Mouse (Mus musculus) kidney, embryonic 16.5 days (tissue): ENCODE results near the gene Snrpc. TPM values are rescaled to one million over a fixed set of nuclear protein-coding genes. Genes with fewer than 3 reads are reported as not detected.

Experiments
- ATAC-seq: fragments of 200-750 bp; cut with Nextera tagmentation; 2 replicates; pipeline ENCODE4 v1.8.0; 2017; ENCODE audit warnings: moderate TSS enrichment; ENCODE audit not compliant: low FRiP score, low TSS enrichment
- H3K27ac ChIP-seq: fragments of 300-500 bp; sonication (generic); 2 replicates; pipeline ENCODE4 v1.5.1; 2014; ENCODE audit warnings: low read length
- H3K27me3 ChIP-seq: fragments of 300-500 bp; sonication (generic); 2 replicates; pipeline ENCODE4 v1.6.1; 2014; ENCODE audit warnings: low read length, control low read depth, mixed read lengths; ENCODE audit not compliant: insufficient read depth
- H3K36me3 ChIP-seq: fragments of 300-500 bp; sonication (generic); 2 replicates; pipeline ENCODE4 v1.6.1; 2014; ENCODE audit warnings: low read length, control low read depth, mixed read lengths; ENCODE audit not compliant: insufficient read depth
- H3K4me1 ChIP-seq: fragments of 300-500 bp; sonication (generic); 2 replicates; pipeline ENCODE4 v1.6.1; 2014; ENCODE audit warnings: low read length, control low read depth, mixed read lengths; ENCODE audit not compliant: insufficient read depth
- H3K4me2 ChIP-seq: fragments of 300-500 bp; sonication (generic); replicated peaks from 2 replicates; pipeline ENCODE4 v1.6.1; 2014; ENCODE audit warnings: low read depth, low read length
- H3K4me3 ChIP-seq: fragments of 300-500 bp; sonication (generic); 2 replicates; pipeline ENCODE4 v1.5.1; 2014; ENCODE audit warnings: mild to moderate bottlenecking, low read length
- H3K9ac ChIP-seq: fragments of 300-500 bp; sonication (generic); replicated peaks from 2 replicates; pipeline ENCODE4 v1.6.1; 2014; ENCODE audit warnings: low read length
- H3K9me3 ChIP-seq: fragments of 300-500 bp; sonication (generic); 2 replicates; pipeline ENCODE4 v1.6.1; 2016; ENCODE audit warnings: low read length, control low read depth
- WGBS: fragments of 180-500 bp; shearing (Covaris S2); extraction: QIAGEN DNeasy Blood & Tissue Kit; methylation state at CpG from one replicate; pipeline ENCODE4 v1.1.7; 2014; 5-methylcytosine and 5-hydroxymethylcytosine counted together
- polyA plus RNA-seq: library from polyadenylated mRNA; unstranded; fragments of >200 nt; fragmentation: Nextera tagmentation; extraction: Ambion mirVana; gene quantifications from 2 replicates; pipeline ENCODE4 v1.2.1, GENCODE M21; 2015

Snrpc gene
- polyA plus RNA-seq, 1 experiment from 2014 or later = 286 TPM

DNA sequence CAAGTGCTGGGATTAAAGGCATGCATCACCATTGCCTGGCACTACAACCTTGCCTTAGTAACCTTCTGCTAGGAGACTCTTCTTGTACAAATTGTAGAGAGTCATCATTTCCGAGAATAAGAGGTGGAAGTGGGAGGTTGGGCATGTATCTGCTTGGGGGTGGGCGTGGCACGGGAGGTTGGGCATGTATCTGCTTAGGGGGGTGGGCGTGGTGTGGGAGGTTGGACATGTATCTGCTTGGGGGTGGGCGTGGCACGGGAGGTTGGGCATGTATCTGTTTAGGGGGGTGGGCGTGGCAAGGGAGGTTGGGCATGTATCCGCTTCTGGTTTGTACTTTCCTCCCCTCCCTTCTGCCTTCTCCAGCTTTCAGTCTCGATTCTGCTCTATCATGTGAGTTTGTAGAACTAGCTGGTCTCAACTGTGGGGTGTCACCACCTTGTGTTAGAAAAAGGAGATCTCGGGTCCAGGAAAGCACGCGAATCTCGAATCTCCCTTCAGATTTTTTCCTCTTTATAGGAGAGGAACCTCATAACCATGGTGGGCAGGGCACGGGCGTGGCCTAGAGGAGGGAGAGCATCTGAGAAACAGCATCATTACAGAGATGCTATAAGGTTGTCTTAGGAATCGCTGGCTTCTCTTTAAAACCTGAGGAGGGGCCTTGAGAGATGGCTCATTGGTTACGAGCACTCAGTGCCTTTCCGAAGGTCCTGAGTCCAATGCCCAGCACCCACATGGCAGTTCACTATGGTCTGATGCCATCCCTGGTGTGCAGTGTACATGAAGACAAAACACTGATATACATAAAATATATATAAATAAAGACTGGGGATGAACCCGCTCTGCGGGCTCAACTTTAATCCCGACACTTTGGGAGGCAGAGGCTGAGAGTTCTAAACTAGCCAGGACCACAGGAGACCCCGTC, 11.7 kb upstream of the Snrpc start:
- Histone ChIP-seq H3K4me3 (peak overlapping the region; percentile 53), H3K4me2 (peak overlapping the region; percentile 75), H3K27ac (peak overlapping the region; percentile 87), H3K36me3 (no peaks in the 10 kb centered on the region), H3K27me3 (no peaks in the 10 kb centered on the region), H3K4me1 (peaks cover 15% of the 10 kb centered on the region), H3K9me3 (no peaks in the 10 kb centered on the region), H3K9ac (peak overlapping the region; percentile 62)
- 1% methylated on average over 22 of the region's 22 CpGs for WGBS
- ATAC-seq = peak; percentile 73

DNA sequence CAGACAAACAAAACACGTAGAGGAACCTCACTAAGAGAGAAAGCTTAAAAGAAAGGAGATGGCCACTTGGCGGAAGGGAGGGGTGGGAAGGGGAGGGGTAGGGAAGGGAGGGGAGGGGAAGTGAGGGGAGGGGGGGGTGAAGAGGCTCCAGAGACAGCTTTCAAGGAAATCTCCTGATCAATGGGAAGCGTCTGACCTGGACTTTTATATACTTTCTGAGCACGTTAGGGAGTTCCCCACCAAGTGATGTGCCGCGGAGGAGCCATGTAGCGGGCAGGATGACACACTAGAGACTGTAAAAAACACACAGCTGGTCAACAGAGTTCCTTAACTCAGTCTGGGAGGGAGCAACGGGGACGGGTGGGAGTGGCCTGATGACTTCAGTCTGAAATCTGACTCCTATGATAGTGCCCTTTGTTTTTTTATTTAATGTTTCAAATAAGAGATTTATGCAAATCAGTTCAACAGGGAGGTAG, 11.0 kb upstream of the Snrpc start:
- ATAC-seq = peak; percentile 73
- Histone ChIP-seq H3K36me3 (no peaks in the 10 kb centered on the region), H3K4me1 (0 out of 2 replicates have a peak, but pooled peaks cover 13% of the 10 kb centered on the region), H3K4me2 (peak overlapping the region; percentile 75), H3K9me3 (no peaks in the 10 kb centered on the region), H3K4me3 (peak overlapping the region; percentile 53), H3K27ac (peak overlapping the region; percentile 87), H3K9ac (peak overlapping the region; percentile 62), H3K27me3 (no peaks in the 10 kb centered on the region)
- WGBS = under 1% methylated on average over 8 of the region's 9 CpGs

DNA sequence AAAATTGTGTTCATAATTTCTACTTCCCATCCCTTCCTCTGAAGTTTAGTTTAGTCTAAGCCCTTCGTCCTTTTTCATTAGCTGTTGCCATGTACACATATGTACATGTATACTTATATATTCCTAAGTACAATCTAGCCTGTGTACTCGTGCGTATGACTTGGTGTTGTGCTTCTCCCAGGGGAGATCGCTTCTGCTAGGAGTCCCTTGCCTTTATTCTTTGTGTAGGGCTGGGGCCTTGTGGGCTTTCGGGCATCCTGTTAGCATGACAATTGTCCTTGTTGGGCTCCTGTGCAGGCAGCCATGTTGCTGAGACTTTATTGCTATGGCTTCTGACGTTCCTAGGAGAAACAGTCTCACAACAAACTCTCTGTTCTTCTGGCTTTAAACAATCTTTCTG, 10.4 kb upstream of the Snrpc start:
- Histone ChIP-seq H3K36me3 (no peaks in the 10 kb centered on the region), H3K9me3 (no peaks in the 10 kb centered on the region), H3K4me2 (0 out of 2 replicates have a peak overlapping the region, but pooled peaks have one; percentile 18), H3K27me3 (no peaks in the 10 kb centered on the region), H3K9ac (no peak overlapping the region), H3K4me3 (no peak overlapping the region), H3K4me1 (0 out of 2 replicates have a peak, but pooled peaks cover 13% of the 10 kb centered on the region), H3K27ac (no peak overlapping the region)
- no peak for ATAC-seq
- WGBS = 35% methylated on average over 6 of the region's 6 CpGs

DNA sequence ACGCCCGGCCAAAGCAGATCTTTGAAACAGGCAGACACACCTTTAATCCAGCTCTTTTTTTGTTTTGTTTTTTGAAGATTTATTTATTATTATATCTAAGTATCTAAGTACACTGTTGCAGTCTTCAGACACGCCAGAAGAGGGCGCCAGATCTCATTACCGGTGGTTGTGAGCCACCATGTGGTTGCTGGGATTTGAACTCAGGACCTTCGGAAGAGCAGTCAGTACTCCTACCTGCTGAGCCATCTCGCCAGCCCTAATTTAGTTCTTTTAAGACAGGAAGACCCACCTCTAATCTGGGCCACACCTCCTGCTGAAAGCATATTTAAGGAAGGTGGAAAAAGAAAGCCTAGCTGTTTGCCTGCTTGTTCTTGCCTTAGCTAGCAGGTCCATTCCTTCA, 7.5 kb upstream of the Snrpc start:
- Histone ChIP-seq H3K4me3 (no peak overlapping the region), H3K27ac (no peak overlapping the region), H3K4me1 (0 out of 2 replicates have a peak, but pooled peaks cover 13% of the 10 kb centered on the region), H3K4me2 (no peak overlapping the region), H3K9ac (no peak overlapping the region), H3K9me3 (no peaks in the 10 kb centered on the region), H3K36me3 (no peaks in the 10 kb centered on the region), H3K27me3 (no peaks in the 10 kb centered on the region)
- WGBS = 57% methylated on average over 7 of the region's 7 CpGs
- ATAC-seq = no peak

DNA sequence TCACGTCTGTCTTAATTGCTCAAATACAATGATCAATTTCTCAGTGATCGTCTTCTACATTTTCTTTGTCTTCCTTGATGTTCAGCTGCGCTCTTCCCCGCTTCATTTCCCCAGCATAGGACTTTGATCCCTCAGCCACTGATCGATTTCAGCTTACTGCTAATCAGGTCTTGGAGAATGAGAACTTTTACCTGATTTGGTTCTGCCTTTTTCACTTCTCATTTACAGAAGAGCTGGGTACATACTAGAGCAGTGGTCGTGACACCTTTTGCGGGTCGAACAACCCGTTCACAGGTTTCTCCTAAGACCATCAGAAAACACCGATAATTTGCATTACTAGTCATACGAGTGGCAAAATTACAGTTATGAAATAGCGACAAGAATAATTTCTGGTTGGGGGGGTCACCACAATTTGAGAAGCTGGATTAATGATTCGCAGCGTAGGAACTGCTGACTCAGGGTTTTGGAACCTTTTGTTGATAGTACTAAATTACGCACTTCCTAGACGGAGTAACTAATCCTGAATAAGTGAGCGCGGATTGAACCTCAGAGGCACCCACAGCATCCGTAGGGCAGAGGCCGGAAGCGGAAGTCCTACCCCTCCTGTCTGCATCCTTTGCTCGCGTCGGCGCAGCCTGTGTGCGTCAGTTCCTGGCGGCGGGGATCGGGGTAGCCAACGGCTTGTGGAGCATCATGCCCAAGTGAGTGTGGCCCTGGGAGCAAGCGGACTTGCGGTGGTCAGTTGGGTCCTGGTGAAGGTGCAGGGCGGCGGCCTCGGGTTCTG, 1.7 kb downstream of the Snrpc start:
- Histone ChIP-seq H3K4me2 (peak overlapping the region; percentile 93), H3K4me1 (peaks cover 11% of the 10 kb centered on the region), H3K27ac (peak overlapping the region; percentile 62; the same call in 1 of the 2 replicates), H3K9ac (peak overlapping the region; percentile 86), H3K36me3 (peaks cover 15% of the 10 kb centered on the region), H3K4me3 (peak overlapping the region; percentile 81), H3K27me3 (no peaks in the 10 kb centered on the region), H3K9me3 (no peaks in the 10 kb centered on the region)
- peak; percentile 99 for ATAC-seq
- WGBS = 1% methylated on average over 35 of the region's 35 CpGs

DNA sequence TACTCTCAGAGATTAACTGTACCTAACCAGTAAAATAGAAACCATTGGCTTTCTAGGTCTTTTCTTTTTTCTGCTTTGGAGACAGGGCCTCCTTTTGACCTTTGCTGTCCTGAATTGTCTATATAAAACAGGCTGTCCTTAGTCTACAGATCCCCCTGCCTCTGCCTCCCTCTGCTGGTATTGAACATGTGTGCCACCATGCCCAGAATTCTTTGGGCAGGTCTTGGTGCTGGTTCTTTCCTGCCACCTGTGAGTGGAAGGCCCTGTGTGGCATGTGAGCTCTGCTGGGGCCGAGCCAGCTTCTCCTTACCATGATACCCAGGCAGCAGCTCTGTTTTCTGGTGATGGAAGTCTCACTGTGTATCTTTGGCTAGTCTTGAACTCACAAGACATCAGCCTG, 10.4 kb downstream of the Snrpc start:
- no peak overlapping the region for H3K4me3 ChIP-seq
- no peaks in the 10 kb centered on the region for H3K9me3 ChIP-seq
- H3K36me3 ChIP-seq = peaks cover 67% of the 10 kb centered on the region
- H3K27me3 ChIP-seq = no peaks in the 10 kb centered on the region
- no peak overlapping the region for H3K4me2 ChIP-seq
- H3K4me1 ChIP-seq = no peaks in the 10 kb centered on the region
- no peak overlapping the region for H3K27ac ChIP-seq
- WGBS = 86% methylated on average over 1 of the region's 1 CpGs
- ATAC-seq = no peak
- no peak overlapping the region for H3K9ac ChIP-seq

DNA sequence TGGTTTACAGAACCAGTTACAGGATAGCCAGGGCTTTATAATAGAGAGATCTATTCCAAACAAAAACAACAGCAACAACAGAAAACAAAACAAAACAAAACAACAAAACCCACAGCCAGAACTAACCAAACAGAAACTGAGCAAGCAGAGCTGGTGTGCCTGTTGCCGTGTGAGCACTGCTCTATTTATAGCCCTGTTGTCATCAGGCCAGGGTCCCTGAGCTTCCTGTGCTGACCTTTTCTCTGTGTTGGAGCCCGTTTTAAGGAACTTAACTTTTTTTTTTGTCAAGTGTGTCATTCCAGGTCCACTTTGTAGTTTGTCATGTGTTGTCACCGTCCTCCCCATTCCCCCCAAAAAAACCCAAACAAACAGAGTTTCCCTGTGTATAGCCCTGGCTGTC, 13.1 kb downstream of the Snrpc start:
- ATAC-seq = no peak
- H3K27ac ChIP-seq = no peak overlapping the region
- no peaks in the 10 kb centered on the region for H3K4me1 ChIP-seq

DNA sequence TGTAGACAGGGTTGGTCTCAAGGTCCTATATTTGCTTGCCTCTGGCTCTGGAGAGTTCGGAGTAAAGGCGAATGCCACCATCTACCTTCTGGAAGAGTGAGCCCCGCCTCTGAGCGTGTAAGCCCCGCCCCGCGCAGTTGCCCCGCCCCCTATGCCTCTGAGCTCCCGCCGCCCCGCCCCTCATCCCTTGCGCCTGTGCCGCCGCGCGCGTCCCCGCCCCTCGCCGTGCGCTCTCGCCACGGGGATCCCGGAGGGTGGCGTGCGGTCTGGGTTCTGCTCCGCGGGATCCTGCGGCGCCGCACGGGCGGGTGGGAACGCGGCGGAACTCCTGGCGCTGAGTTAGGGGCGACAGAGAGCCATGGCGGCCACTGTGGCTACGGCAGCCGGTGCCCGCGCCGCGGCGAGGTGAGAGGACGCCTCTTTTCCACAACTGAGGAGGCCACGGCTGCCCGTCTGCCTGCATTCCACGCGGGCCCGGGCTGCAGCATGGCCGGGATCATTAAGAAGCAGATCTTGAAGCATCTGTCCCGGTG, 18.4 kb downstream of the Snrpc start, which contains the start of gene Uhrf1bp1:
Gene Uhrf1bp1, plus strand, starts transcription at position 177 of the 533 bp plus-strand sequence.
- peak within 1 kb of the TSS; percentile 97 for H3K4me3 ChIP-seq
- WGBS = under 1% methylated on average over 51 of the region's 54 CpGs
- H3K4me2 ChIP-seq = peak within 1 kb of the TSS; percentile 88
- H3K27me3 ChIP-seq = no peaks in the 10 kb centered on the region
- H3K36me3 ChIP-seq = peaks cover 11% of the 10 kb centered on the region
- peak within 1 kb of the TSS; percentile 84 for H3K27ac ChIP-seq
- H3K9ac ChIP-seq = peak within 1 kb of the TSS; percentile 91
- ATAC-seq = peak; percentile 85
- no peaks in the 10 kb centered on the region for H3K9me3 ChIP-seq
- H3K4me1 ChIP-seq = peaks cover 30% of the 10 kb centered on the region

More for the DNA sequence above, 13.1 kb downstream of the Snrpc start:
- H3K4me2 ChIP-seq = no peak overlapping the region
- H3K9me3 ChIP-seq = no peaks in the 10 kb centered on the region
- WGBS = 62% methylated on average over 3 of the region's 3 CpGs
- H3K36me3 ChIP-seq = peaks cover 47% of the 10 kb centered on the region
- H3K9ac ChIP-seq = no peak overlapping the region
- H3K4me3 ChIP-seq = no peak overlapping the region
- no peaks in the 10 kb centered on the region for H3K27me3 ChIP-seq

DNA sequence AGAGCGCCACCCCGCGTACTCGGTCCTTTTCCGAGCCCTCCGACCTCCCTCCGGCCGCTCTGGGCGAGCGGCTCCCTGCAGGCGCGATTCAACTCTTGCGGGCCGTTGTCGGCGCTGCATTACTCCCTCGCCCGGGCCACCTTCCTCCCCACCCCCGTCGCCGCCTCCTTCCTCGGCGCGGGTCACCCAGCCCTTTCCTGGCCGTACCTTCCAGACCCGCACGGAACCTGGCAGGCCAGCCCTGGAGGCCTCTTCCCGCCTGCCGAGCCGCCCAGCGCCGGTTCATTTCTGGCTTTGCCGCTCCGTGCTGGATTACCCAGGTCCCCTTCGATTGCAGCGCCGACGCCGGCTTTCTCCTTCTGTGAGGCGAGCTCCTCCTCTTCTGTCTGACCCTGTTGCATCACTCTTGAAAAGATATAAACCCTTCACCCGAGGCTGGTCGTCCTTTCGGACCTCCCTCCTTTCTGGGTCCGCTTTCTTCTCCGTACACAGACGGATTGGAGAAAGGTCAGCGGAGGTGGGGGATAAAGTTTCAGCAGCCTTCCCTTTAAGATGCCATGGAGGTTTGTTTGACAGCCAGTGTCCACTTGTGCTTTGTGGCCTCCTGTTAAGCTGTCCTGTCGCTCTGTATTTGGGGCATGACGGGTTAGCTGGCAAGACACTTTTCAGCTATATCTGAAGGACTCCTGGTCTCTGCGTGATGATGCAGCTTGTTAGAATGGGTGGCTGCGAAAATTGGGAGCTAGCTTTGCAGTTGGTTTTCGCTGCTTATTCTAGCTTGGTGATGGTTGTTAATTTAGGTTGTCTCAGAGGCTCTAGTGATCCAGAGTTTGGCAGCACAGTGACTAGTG, 19.1 kb downstream of the Snrpc start:
- no peaks in the 10 kb centered on the region for H3K27me3 ChIP-seq
- H3K36me3 ChIP-seq = peaks cover 11% of the 10 kb centered on the region
- H3K9me3 ChIP-seq = no peaks in the 10 kb centered on the region
- 1% methylated on average over 52 of the region's 52 CpGs for WGBS
- peak overlapping the region; percentile 88 for H3K4me2 ChIP-seq
- H3K4me3 ChIP-seq = peak overlapping the region; percentile 97
- peak; percentile 77 for ATAC-seq
- H3K9ac ChIP-seq = peak overlapping the region; percentile 91
- H3K27ac ChIP-seq = peak overlapping the region; percentile 84
- peaks cover 30% of the 10 kb centered on the region for H3K4me1 ChIP-seq
